Mouse (Mus musculus) ES-E14 (cell line): ENCODE results near the gene Gcdh.

Experiments
- HCFC1 ChIP-seq: IDR thresholded peaks from 2 replicates; pipeline ENCODE4 v1.6.1; 2012; ENCODE audit warnings: low read length, inconsistent platforms, borderline replicate concordance; ENCODE audit not compliant: insufficient read depth
- ZC3H11A ChIP-seq: IDR thresholded peaks from 2 replicates; pipeline ENCODE4 v1.6.1; 2012; ENCODE audit warnings: low read depth, mild to moderate bottlenecking, inconsistent platforms, low read length, borderline replicate concordance

DNA sequence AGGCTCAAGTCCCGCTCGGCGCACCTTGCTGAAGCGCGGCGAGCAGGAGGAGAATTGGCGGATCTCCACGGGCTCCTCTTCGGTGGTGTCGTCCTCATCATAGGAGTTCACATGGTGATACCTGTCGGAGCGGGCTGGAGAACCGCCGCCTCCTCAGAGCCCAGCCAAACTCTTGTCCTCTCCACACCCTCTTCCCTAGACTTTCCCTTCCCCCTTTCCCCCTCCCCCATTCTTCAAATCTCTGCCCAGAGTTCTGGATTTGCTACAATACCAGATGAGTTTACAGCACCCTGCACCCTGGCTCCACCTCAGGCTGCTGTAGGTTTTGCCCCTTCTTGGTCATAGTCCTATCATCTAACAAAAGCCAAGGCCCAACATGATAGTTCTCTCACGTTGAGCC is 24.9 kb upstream of the Gcdh start:
- TF ChIP-seq HCFC1 (no peak), ZC3H11A (no peak)
